Mouse (Mus musculus) olfactory bulb, adult 2 months (tissue): ENCODE results near the gene Arid1b. TPM values are rescaled to one million over a fixed set of nuclear protein-coding genes. Genes with fewer than 3 reads are reported as not detected.

Experiments used
- H3K27ac ChIP-seq: fragments of 200-500 bp; 2 replicates; pipeline ENCODE4 v1.5.1; 2012; ENCODE audit warnings: low read depth, low read length; ENCODE audit not compliant: insufficient read depth
- H3K4me1 ChIP-seq: fragments of 200-500 bp; 2 replicates; pipeline ENCODE4 v1.6.1; 2012; ENCODE audit warnings: low read length; ENCODE audit not compliant: control insufficient read depth, insufficient read depth
- H3K4me3 ChIP-seq: fragments of 200-500 bp; 2 replicates; pipeline ENCODE4 v1.5.1; 2012; ENCODE audit warnings: mild to moderate bottlenecking, low read depth, low read length, moderate library complexity; ENCODE audit not compliant: insufficient read depth
- CTCF ChIP-seq: fragments of 200-500 bp; IDR thresholded peaks from 2 replicates; pipeline ENCODE4 v1.5.1; 2012; ENCODE audit warnings: low read depth, mild to moderate bottlenecking, low read length, moderate library complexity; ENCODE audit not compliant: insufficient read depth
- POLR2A ChIP-seq: fragments of 200-500 bp; IDR thresholded peaks from 2 replicates; pipeline ENCODE4 v1.6.1; 2012; ENCODE audit warnings: mild to moderate bottlenecking, low read depth, low read length, moderate library complexity; ENCODE audit not compliant: insufficient read depth
- WGBS: fragments of 180-500 bp; shearing (Covaris S2); methylation state at CpG from one replicate; pipeline ENCODE4 v1.1.7; 2018; 5-methylcytosine and 5-hydroxymethylcytosine counted together
- polyA plus RNA-seq: library from polyadenylated mRNA; stranded (reverse); fragments of >200 nt; gene quantifications from 2 replicates; pipeline ENCODE4 v1.2.4, GENCODE M21; 2012; ENCODE audit warnings: low replicate concordance; ENCODE audit not compliant: missing spikeins, insufficient read depth, insufficient read length

The Arid1b gene
- polyA plus RNA-seq, 1 experiment, result not detected

DNA sequence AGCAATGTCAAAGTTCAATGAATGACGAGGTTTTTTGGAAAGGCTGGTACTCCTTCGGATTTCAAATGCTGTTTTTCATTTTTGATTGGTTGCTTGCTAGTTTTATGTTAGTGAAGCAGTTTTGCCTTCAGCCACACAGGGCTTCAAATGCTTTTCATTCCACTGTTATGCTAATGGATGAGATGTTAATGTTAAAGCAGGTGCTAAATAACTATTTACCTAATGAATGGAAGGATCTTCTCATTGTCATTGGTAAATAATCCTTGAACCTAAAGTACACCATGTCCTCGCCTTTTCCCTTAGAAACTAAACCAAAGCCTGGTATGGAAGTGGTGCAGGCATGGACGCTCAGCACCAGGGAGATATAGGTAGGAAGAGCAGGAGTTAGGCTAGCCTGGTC, 26.9 kb upstream of the Arid1b start:
- Histone ChIP-seq H3K4me1 (no peaks in the 10 kb centered on the region), H3K4me3 (no peak overlapping the region), H3K27ac (no peak overlapping the region)
- 78% methylated on average over 4 of the region's 4 CpGs for WGBS
- TF ChIP-seq POLR2A, result no peak

DNA sequence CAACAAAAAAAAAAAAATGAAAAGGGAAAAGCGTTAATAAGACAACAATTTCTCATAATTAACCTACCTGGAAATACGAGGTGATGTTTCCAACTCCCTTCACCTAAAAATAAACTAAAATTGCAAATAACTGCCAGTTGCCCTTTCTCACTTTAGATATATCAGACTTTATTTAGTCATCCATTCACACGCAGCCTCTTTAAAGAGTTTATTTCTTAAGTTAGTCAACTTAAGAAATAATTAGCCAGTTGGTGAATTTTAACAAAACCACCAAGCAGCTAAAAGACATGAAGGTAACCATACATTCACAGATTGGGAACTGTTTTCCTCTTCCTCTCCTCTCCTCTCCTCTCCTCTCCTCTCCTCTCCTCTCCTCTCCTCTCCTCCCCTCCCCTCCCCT, 26.1 kb upstream of the Arid1b start:
- Histone ChIP-seq H3K4me3 (no peak overlapping the region), H3K27ac (no peak overlapping the region), H3K4me1 (no peaks in the 10 kb centered on the region)
- 87% methylated on average over 3 of the region's 3 CpGs for whole genome bisulfite sequencing
- TF ChIP-seq CTCF (no peak), POLR2A (no peak)

DNA sequence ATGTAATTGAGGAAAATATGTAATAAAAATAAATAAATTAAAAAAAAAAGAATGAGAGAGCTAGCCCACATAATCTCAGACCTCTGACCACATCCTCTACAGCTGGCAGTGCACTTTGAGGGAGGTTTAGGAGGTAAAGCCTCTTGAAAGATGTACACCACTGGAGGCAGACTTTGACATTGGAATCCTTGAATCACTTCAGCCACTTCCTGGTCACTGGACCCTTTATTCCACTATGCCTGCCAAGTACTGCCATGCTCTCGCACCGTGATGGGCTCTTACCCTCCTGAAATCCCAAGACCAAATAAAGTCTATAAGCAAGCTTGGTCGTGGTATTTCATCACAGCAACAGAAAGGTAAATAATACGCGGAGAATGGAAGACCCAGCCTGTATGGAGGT, 25.3 kb upstream of the Arid1b start:
- 95% methylated on average over 5 of the region's 5 CpGs for WGBS
- TF ChIP-seq CTCF, result no peak
- no peak for TF ChIP-seq POLR2A
- no peak overlapping the region for H3K27ac ChIP-seq

DNA sequence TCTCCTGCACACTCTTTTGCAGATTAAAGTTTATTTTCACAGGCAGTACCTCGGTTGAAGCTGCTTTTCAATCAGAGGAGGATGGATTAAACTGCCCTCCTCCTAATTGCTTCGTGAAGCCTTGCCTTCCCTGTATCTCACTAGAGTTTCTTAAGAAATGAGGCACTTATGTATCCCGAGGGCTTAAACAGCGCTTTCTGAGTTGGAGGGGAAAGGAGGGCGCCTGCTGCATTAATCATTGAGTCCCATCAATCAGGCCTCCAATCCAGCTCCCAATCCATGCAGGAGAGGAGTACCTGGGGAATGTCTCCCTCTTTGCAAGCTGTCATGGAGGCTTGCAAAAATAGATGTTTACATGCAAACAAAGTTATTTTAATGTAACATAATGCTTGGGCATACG, 21.9 kb upstream of the Arid1b start:
- 76% methylated on average over 6 of the region's 6 CpGs for WGBS
- TF ChIP-seq CTCF (no peak), POLR2A (no peak)
- no peak overlapping the region for H3K27ac ChIP-seq
- no peak overlapping the region for H3K4me3 ChIP-seq
- H3K4me1 ChIP-seq, result peaks cover 5% of the 10 kb centered on the region

More for the DNA sequence above, 25.3 kb upstream of the Arid1b start:
- Histone ChIP-seq H3K4me1 (no peaks in the 10 kb centered on the region), H3K4me3 (no peak overlapping the region)

DNA sequence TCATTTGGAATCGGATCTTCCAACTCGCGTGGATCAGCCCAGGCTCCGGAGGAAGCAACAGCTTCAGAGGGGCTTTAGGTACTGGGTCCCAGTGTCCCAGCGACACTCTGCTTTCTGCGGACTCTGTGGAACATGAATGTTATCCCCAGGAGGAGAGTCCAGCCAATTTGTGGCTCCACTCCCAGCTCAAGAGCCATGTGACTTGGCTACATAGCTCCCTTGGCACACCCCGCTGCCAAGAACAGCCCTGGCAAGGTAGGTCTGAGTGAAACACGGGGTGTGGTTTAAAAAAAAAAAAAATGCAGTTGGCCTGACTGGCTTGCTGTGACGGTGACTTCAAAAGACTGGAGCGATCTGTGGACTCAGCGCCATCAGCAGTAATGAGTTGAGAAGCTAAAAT, 19.4 kb upstream of the Arid1b start:
- H3K4me3 ChIP-seq, result no peak overlapping the region; the same call in 1 of the 2 replicates
- H3K4me1 ChIP-seq, result peaks cover 5% of the 10 kb centered on the region
- no peak overlapping the region for H3K27ac ChIP-seq
- no peak for TF ChIP-seq CTCF
- TF ChIP-seq POLR2A, result no peak
- WGBS, result 41% methylated on average over 11 of the region's 11 CpGs

DNA sequence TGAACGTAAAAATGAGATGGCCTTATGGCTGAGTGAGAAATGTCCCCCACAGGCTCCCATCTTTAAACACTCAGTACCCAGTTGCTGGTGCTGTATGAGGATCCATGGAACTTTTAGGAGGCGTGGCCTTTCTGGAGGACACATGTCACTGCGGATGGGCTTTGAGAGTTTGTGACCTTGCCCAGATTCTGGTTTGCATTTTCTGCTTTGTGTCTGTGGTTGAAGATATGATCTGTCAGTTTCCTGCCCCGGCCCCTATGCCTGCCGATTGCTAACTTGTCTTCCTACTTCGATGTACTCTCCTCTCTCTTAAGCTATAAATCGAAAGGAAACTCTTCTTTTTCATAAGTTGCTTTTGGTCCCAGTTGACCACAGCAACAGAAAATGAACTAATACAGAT, 14.0 kb upstream of the Arid1b start:
- H3K27ac ChIP-seq, result no peak overlapping the region
- H3K4me1 ChIP-seq, result no peaks in the 10 kb centered on the region
- TF ChIP-seq POLR2A (no peak), CTCF (no peak)
- WGBS, result 96% methylated on average over 7 of the region's 7 CpGs
- H3K4me3 ChIP-seq, result no peak overlapping the region

DNA sequence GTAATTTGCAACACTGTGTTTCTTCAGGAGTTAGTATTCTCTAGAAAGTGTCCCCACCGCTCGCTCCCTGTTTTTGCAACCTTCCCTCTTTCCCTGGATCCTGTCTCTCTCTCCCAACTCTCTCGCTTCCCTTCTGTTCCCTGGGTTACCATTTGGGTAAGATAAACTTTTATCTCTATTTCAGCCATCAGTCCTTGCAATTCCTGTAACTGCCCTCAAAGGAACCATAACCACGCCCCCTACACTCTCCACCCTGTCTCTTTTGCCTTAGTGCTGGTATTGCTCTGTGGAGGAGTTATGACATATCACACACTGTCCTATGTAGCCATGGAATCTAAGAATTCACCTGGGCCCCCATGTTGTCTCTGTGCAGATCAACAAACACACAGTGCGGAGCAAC, 11.3 kb upstream of the Arid1b start:
- no peak for TF ChIP-seq POLR2A
- Histone ChIP-seq H3K27ac (no peak overlapping the region), H3K4me3 (no peak overlapping the region), H3K4me1 (no peaks in the 10 kb centered on the region)
- WGBS, result 94% methylated on average over 5 of the region's 5 CpGs

DNA sequence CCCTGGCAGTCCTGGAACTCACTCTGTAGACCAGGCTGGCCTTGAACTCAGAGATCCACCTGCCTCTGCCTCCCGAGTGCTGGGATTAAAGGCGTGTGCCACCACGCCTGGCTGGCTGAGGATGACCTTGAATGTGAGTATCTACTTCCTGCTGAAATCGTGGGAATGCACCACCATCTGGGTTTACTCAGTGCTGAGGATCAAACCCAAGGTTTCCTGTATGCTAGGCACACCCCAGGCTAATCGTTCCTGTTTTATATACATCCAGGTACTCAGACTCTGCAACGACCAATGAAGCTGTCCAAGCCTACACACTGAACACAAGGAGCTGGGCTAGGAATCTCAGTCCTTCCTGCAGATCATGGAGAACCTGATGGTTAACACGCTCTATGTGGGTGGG, 9.4 kb upstream of the Arid1b start:
- no peak overlapping the region for H3K4me3 ChIP-seq
- 89% methylated on average over 7 of the region's 7 CpGs for WGBS
- H3K4me1 ChIP-seq, result no peaks in the 10 kb centered on the region
- H3K27ac ChIP-seq, result no peak overlapping the region
- TF ChIP-seq CTCF, result no peak
- TF ChIP-seq POLR2A, result no peak

DNA sequence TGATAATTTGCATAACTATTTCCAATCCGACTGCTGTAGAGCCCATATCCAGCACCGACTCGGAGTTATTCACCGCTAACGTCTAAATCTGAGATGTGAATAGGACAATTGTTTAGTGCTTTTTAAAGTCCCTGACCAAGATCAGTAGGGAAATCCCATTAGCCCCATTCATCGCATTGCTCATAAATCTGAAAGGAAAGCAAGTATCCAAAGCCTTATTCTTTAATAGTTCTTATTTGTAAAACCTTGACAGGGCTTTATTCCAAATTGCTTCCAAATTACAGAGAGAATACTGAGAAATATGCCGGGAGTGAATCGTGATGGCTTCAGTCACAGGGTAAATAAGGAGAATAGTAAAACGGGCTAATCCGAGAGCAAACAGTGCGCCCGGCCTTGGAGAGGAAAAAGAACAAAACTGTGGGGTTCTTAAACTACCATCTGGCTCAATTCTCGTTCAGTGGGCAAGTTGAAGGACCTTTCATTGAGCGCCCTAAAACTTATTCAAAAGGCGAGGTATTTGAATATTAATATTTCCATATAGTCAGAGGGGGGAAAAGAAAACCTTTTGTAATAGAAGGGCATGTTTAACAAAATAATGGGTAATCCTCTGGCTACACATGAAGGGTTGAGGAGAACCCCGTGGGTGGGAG, 3.1 kb upstream of the Arid1b start:
- peaks cover 8% of the 10 kb centered on the region for H3K4me1 ChIP-seq
- no peak overlapping the region for H3K4me3 ChIP-seq
- TF ChIP-seq CTCF, result no peak
- TF ChIP-seq POLR2A, result no peak
- H3K27ac ChIP-seq, result no peak overlapping the region
- WGBS, result 57% methylated on average over 16 of the region's 16 CpGs

DNA sequence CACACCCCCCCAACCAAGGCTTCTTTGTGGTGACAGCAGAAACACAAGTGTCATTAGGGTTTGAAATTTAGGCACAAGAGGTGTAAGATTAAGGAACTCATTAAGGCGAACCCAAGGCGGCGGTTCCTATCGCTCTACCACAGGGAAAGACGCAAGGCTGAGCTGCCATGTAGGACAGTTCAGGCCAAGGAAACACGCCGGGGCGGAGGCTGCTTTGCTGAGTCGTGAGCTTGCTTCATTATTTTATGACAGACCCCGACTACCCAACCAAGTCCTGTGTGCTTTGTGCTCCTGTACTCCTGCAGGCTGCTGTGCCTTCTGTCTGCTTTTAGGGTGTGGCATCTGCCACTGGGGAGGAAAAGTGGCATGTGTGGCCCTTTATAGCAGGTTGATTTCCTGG, 2.5 kb upstream of the Arid1b start:
- 65% methylated on average over 10 of the region's 10 CpGs for WGBS
- TF ChIP-seq CTCF (no peak), POLR2A (no peak)
- no peak overlapping the region for H3K4me3 ChIP-seq
- H3K27ac ChIP-seq, result no peak overlapping the region
- H3K4me1 ChIP-seq, result peaks cover 8% of the 10 kb centered on the region
